Mouse (Mus musculus) kidney, adult 9 months (tissue): ENCODE data around the gene Aire.
"Not testable (repeated sequence)": the region's sequence is repeated elsewhere in the genome, so short reads cannot be mapped to it uniquely, and the experiment has no call there.

Experiments
- DNase-seq: peaks from one replicate; pipeline ENCODE4 v3.0.0; 2022

Gene Aire

DNA sequence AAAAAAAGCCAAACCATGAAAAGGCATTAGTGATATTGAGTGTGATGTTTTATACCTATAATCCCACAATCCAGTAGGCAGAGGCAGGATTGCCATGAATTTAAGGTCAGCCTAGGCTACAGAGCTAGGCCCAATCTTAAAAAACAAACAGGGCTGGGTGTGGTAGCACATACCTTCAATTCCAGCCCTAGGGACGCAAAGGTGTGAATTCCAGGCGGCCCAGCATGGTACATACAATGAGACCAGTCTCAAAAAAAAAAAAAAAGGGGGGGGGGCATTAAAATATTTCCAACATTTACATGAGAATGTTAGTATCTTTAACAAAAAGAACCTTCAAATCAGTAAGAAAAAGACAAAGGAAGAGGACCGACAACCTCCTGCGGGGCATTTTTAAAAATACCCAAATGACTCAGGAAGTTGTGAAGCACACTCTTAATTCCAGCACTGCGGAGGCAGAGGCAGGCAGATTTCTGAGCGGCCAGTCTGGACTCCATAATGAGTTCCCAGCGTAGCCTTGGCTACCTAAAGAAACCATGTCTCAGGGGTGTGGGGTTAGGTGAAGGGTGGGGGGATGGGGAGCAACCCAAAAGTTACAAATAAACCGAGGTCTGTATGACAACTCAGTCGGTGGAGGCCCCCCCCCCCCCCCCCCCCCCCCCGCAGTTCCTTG, 4.8 kb upstream of the Aire start:
- no peak for DNase-seq

DNA sequence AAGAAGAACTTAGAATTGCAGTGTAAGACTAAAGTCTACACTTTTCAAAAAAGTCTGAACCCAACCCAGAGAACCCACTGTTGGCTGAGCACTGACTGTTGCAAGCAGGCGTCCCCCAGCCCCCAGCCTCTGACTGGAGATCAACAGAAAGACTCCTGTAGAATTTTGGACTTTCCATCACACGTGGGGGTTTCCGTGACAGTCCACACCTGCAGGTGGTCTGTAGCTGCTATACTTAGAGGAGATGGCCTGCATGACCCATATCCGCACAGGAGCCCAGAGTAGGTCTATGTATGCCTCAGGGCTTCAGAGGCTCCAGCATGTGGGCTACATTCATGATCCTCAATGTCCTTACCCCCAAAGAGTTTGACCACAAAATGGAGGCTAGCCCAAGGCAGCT, 3.0 kb upstream of the Aire start:
- DNase-seq, result no peak

DNA sequence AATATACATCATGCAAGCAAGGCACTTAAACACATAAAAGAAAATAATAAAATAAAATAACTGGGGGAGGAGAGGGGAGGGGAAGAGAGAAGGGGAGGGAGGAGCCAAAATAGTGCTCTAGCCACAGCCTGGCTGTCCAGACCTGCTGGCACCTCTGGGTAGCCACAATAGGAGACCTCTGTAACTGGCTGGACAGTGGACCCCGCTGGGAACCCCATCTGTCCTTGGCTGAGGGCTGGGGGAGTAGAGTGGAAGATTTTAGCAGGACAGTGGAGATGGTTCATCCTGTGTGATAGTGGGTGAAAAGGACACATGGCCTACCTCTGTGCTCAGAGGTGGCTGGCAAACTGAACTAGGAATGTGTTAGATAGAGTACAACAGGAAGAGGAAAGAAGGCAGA, 1.1 kb upstream of the Aire start:
- DNase-seq, result no peak

DNA sequence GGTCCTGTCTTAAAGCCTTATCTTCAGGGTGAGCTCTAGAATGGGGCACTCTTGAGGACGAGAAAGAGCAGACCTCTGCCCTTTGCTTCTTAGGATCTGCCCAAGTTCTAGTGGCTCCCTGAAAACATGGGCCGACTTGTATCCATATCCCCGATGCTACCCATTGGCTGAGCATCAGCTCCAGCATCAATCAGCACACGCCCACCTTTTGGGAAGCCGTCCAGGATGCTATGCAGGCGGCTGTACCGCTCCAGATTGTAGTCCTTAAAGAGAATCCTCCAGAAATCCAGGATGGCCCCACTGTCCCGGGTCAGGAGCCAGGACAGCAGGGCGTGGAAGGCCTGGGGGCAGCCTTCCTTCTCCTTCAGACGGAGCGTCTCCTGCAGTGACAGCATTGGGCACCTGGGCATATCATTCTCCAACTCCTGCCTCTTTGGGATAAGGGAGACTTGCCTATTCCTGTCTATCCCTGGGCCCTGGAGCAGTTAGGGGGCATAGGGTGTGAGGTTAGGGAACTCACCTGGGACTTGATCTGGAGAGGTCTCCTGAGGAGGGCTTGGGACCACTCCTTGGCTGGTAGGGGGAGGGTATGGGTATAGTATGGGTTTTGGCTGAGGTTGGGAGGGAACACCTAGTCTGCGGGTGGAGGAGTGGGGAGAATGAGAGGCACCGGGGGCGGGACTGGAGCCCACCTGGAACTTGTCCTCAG, 559 bp downstream of the Aire start:
- no peak for DNase-seq

DNA sequence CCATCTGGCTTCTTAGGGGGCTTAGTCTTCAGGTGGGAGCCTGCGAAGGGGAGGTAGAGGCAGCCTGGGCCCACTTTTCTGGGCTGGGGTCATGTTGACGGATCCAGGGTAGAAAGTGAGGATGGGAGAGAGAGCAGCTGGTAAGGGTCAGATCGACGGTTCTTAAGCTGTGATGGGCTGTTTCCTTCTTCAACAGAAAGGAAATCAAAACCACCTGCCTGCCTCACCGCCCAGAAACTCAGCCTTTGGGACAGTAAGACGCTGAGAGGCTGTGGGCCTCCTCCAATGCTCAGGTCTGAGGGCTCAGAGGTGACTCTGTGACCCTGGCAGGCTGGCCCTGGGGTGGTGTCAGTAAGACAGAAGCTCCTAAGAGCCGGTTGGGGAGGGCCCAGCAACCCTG, 1.3 kb downstream of the Aire start:
- no peak for DNase-seq

DNA sequence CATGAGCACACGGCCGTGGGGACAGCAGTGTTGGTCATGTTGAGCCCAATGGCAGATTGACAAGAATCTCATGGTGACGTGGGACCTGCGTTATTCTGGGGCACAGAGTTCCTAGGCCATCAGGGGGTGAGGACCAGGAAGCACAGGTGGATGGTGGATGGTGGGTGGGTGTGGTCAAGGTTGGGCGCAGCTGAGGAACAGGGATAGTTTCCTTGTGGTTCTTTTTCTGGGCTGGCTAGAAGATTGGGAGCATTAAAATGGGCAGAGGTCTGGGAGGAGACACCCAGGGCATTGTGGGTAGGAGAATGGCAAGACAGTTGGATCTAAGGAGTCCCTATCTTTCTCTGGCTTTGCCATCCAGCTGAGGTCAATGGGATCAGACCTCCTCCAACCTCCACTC, 1.8 kb downstream of the Aire start, which contains the start of gene Dnmt3l:
Gene Dnmt3l, plus strand, starts transcription at position 301 of the 400 bp plus-strand sequence.
- DNase-seq, result no peak

DNA sequence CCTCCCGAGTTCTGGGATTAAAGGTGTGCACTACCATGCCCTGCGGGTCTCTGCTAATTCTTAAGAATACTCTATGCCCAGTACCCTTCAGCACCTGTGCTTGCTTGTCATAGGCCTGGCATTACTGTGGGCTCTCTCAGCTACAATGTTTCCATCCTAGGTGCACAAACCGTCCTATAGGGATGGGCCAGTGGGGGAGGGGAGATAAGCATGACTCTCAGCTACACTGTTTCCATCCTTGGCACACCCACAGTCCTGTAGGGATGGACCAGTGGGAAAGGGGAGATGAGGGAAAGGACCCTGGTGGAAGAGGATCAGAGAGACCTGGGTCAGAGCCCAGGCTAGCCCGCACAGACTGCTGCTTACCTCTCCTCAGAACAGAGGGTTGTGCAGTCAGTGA, 6.3 kb downstream of the Aire start:
- no peak for DNase-seq

DNA sequence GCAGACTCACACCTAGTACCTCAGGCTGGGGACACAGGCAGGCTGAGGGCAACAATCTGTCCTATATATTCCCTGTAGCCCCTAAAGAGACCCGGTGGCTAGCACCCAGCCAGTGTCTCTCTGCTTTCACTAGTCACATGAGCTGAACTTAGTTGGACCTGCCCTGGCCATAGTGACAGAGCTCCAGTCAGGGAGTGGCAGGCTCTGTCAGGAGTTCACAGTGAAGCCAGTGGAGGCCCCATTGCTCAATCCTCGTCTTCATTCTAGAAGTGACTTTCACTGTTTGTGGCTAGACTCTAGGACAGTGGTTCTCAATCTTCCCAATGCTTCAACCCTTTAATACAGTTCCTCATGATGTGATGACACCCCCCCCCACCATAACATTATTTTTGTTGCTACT, 11.4 kb downstream of the Aire start:
- DNase-seq, result no peak

DNA sequence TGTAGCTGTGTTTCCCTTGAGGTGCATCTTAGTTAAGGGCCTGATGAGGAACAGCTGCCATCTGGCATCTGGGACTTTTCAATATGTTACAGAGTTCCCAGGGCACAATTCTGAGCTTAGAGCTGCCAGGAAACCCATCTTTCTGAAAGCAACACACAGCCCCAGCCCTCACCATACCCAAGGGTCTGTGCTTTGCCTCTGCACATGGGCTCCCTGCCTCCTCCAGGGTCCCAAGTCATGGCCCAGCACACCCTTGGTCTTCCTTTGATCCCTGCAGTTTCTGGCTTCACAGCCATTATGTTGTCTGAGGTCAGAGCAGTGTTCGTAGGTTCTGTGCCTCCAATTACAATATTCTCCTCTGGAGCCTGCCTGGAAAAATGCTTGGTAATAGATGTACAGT, 14.3 kb downstream of the Aire start:
- no peak for DNase-seq

DNA sequence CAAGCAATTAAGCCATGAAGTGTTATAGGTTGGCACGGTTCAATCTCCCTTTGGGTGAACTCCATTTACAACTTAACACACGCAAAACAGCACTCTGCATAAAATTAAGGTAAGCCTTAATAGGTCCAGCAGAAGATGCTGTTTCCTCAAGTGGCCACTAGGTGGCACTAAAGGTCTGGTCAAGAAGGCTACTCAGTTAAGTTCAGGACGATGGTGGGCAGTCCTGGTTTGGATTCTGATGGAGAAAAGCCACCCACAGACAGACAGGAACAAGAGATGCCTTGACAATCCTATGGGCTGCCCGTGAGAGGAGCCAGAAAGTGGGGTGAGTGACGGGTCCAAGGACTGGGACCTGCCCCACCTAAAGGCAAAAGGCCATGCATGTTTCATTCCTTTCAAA, 15.3 kb downstream of the Aire start:
- peak; percentile 75 for DNase-seq

DNA sequence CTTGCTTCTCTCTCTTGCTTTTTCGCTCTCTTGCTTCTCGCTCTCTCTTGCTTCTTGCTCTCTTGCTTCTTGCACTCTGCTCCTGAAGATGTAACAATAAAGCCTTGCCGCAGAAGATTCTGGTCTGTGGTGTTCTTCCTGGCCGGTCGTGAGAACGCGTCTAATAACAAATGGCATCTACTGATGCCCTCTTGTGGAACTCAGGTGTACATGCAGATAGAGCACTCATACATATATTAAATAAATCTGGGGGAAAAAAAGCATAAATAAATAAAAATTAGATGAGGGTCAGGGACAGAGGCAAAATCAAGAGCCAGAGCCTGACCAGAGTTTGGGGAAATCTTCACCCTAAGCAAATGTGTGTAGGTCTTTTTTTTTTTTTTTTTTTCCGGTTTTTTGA, 18.0 kb downstream of the Aire start:
- not testable (repeated sequence) for DNase-seq

DNA sequence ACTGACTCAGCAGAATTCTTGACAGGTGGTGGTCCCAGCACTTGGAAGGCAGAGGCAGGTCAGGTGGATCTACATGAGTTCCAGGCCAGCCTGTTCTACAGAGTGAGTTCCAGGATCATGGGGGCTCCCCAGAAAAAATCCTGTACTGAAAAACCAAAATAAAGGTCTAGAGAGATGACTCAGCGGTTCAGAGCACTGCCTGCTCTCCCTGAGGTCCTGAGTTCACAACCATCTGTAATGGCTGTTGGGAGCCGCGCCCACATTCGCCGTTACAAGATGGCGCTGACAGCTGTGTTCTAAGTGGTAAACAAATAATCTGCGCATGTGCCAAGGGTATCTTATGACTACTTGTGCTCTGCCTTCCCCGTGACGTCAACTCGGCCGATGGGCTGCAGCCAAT, 23.4 kb downstream of the Aire start:
- not testable (repeated sequence) for DNase-seq

DNA sequence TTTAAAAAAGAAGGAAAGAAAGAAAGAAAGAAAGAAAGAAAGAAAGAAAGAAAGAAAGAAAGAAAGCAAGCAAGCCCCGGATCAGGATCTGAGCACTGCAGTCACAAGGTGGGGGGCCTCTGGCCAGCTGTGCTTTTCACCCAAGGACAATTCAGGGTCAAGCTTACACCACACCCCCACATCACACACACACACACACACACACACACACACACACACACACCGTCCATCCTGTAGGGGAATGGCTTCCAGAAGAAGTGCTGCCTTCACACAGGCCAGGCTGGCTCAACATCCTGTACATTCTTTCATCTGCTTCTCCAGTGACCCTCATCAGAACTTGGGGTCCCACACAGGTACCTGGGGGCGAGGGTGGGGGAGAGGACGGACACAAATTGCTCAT, 24.1 kb downstream of the Aire start:
- DNase-seq, result no peak

DNA sequence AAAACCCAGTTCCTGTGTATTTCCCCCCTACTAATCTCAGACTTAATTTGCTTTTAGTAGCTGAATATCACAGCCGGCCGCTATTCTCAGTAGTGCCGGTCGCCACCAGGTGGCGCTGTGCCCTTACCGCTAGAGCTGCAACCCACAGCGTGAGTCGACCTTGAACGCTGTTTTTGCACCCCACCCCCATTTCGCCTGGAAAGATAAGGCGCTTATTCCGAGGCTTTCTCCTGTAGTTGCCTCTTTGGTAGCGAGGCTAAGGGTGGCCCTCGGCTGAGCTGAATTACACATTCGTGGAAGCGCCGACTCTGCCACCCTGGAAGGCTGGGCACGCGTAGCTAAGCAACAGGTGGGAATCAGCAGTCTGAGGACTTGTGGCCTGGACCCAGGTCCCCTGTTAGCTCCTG, 24.6 kb downstream of the Aire start:
- DNase-seq, result peak; percentile 78

DNA sequence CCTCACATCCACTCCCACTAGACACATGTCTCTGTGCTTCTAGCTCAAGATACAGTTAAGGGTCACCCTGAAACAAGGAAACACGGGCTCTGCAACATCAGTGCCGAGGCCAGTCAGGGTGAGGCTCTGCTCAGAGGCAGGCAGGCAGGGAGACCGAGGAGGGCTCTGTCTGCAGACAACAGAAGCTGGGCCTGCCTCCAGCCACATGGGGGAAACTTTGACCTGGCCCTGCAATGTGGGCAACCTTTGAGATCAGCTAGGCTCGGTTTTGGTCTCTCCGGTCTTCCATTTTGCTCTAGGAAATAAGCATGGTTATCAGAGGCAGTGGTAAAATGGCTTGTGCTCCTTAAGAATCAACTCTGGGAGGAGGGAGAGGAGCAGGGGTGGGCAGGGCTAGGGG, 27.0 kb downstream of the Aire start:
- DNase-seq, result peak; percentile 60

DNA sequence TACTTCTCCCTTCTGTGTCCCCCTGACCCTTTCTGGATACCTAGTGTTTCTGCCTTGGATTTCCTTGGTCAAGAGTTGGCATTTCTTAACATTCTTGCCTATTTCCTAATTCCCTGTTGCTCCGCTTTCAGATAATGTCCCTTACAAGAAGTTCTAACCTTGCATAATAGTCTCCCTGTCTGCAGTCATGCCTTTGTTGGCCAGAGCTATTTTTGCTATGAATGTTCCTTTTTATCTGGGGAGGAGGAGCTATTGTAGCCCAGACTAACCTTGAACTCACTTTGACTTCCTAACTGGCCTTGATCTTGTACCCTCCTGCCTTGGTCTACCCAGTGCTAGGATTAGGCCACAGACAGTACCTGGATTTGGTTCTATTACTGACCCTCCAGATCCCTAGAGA, 27.9 kb downstream of the Aire start:
- no peak for DNase-seq

DNA sequence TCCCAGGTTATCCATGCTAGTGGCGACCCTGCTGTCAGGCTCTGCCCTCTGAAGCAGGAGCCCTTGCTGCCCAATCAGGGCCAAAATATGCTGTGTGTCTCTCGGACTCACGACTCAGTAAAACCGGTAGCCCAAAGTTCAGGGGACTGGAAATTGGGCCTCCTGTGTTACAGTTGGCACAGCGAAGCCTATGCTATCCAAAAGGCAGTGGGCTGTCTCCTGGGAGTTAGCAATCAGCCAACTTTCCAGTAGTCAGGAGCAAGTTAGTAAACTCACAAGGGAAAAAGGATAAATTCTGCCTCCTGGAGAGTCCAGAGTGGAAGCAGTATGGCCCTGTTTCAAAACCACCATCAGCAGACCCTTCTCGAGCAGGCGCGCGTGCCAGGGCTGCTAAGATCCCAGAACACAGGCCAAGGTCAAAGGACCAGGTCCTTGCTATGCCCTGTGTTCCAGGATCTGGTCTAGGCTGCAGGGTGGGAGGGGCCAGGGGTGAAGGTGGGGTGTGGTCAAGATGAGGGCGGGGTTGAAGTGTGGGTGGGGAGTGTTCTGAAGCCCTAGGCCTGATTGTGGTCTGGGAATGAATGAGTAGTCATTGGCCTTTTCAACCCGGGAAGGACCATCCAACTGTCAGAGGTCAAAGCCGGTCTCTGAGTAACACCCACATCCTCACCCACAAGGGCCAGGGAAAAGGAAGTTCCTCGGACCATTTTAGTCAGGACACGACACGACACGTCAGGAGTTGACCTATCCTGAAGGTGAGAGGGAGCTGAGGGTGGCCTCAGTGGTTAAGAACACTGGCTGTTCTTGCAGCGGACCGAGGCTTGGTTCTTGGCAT, 30.5 kb downstream of the Aire start:
- DNase-seq, result no peak

DNA sequence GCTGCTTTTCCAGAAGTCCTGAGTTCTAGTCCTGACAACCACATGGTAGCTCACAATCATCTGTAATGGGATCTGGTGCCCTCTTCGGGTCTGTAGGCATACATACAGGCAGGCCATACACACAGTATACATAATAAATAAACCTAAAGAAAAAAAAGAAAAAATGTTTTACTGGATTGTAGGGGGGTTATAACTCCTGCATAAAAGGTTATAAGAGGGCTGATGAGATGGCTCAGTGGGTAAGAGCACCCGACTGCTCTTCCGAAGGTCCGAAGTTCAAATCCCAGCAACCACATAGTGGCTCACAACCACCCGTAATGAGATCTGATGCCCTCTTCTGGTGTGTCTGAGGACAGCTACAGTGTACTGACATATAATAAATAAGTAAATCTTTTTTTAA, 32.3 kb downstream of the Aire start:
- not testable (repeated sequence) for DNase-seq

DNA sequence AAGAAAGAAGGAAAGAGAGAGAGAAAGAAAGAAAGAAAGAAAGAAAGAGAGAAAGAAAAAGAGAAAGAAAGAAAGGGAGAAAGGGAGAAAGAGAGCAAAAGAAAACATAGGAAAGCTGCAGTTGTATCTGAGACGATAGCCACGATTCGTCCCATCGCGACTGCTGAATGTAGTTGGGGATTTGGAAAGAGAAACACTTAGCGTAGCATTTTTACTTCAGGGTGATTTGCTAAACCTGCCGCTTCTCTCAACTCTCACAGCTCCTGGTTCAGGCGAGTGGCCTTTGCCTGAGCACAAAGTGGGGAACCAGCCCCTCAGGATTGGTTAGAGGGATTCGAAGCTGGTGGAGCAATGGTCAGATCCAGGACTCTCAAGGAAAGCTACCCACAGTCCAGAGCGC, 33.1 kb downstream of the Aire start:
- DNase-seq, result no peak

DNA sequence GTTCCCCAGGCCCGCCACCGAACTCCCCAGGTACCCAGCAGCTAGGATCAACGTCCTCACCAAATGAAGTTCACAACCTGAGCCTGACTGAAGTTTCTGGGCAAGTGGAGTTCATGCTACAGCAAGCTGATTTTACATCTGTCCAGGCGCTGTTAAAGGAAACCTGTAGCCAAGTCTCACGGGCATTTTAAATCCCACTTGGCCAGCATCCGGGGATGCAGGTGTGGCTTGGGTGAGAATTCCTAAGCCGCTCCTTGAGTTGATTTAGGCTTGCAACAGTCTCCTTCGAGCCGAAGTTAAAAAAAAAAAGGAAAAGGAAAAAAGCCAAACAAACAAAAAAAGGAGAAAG, 33.5 kb downstream of the Aire start, which contains the start of gene Pfkl:
Gene Pfkl, minus strand, starts transcription at position 139 of the 349 bp plus-strand sequence.
- DNase-seq, result no peak

DNA sequence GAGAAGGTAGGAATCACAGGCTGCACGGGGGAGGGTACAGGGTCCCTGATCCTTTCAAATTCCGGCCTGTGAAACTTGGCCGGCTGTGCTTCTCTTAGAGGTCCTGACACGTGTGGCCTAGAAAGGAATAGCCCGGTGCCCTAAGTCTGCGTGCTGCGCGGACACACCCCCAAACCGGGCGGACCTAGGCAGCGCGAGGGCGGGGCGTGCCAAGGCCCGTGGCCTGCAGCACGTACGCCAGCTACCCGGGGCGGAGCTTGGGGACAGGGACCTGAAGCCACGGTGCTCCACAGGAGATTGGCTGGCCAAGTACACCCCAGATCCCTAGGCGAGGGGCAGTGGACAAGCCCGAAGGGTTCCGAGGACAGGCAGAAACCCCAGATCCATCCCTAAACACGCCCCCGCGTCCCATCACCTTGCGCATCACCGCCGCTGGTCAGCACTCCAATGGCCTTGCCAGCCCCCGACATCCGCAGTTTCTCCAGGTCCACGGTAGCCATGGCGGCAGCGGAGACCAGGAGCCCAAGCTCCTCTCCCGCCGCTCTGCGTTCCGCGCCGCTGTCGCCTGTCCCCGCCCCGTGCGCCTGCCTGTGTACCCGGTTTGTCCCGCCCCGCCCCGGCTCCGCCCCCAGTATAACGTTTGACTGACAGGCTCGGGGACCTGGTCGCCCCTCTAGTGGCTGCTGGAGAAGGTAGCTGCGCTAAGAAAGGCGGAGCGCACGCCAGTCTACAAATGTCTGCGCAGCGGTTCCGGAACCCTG, 34.0 kb downstream of the Aire start:
- DNase-seq, result peak; percentile 97

DNA sequence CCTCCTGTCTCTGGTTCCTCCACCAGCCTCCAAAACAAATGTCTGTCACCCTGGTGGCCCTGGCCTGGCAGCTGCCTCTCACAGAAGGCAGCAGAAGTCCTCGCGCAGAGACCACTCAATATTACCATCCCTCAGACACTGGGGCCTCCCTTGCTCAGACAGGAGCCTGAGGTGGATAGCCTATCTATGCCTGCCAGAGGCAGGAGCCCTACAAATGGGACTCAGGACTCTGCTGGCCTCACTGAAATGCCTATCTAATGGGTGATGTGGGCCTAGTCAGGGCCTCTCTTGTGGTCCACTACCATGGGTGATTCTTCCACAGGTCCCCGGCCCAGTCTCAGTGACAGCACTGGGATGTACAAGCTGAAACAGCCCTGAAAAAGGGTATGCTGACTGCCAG, 35.2 kb downstream of the Aire start:
- no peak for DNase-seq

DNA sequence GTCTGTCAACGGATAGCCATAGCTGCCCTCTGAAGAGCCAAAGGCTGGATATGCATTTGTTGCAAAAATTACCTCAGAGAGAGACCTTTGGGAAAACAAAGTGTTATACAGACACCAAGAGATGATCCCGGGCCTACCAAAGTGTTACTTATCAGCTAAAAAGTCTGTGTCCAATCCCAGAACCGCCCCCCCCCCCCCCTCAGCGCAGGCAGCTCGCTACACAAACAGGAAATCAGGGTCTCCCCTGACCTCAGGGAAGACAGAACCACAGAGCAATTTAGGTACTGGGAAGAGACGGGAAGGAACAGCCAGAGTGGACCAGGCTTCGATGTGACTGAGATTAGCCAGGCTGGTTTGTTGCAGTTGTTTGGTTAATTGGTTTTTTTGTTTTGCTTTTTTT, 36.2 kb downstream of the Aire start:
- no peak for DNase-seq
